Mouse (Mus musculus) lung, adult 2 months (tissue): Measurements from ENCODE around the gene Diexf.

Source experiments
- CTCF ChIP-seq: fragments of 200-500 bp; IDR thresholded peaks from 2 replicates; pipeline ENCODE4 v1.5.1; 2011; ENCODE audit warnings: mild to moderate bottlenecking, low read length, control low read depth; ENCODE audit not compliant: insufficient read depth
- POLR2A ChIP-seq: fragments of 200-500 bp; IDR thresholded peaks from 2 replicates; pipeline ENCODE4 v1.6.1; 2011; ENCODE audit warnings: low read depth, mild to moderate bottlenecking, control low read depth, low read length, borderline replicate concordance; ENCODE audit errors: extremely low read depth

DNA sequence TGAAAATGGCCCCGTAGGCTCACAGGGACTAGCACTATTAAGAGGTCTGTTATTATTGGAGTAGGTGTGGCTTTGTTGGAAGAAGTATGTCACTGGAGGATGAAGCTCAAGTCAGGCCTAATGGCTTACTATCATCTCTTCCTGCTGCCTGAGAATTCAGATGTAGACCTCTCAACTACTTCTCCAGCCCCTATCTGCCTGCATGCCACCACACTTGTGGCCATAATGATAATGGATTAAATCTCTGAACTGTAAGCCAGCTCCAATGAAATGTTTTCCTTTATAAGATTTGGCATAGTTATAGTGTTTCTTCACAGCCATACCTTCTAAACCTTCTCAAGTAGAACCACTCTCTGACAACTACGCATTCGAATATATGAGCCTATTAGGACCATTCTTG lies 67.5 kb downstream of the Diexf start:
- TF ChIP-seq POLR2A (no peak), CTCF (no peak)
